Mouse (Mus musculus): ENCODE measurements around the gene Yjefn3.

- TF ChIP-seq CTCF (IDR thresholded peaks at IDR 0.05; ENCODE audit: low read depth, low read length) (no peak), POLR2A (IDR thresholded peaks at IDR 0.05; ENCODE audit: borderline replicate concordance, low read depth, low read length) (no peak)
These were observed 24.5 kb downstream of the Yjefn3 start for GRCm38 (mm10) chr8:69877992-69878391.
